32 mouse cellular contexts compared by ENCODE assay signal in genomic region chr14:23809124-23809523, GRCm38 (mm10).
DNase-seq lines count a peak whose midpoint lies in the region; ATAC-seq and TF ChIP-seq lines count a peak whose summit lies in the region.
"Had no signal": no experiment of that assay in that cellular context is flagged by ENCODE, and none has a peak within 500 bp of the region (broad histone marks: within the 10 kb centered on the region; RNA-seq: fewer than 3 reads in every experiment).

No protein-coding gene starts in this region.

- H3K27me3 ChIP-seq in forebrain, embryonic 13.5 days = no peaks in the 10 kb centered on the region
- H3K27me3 ChIP-seq in forebrain, postnatal 0 days (ENCODE audit: insufficient read depth, low read length) = no peaks in the 10 kb centered on the region
- no peaks in the 10 kb centered on the region for H3K27me3 ChIP-seq in hindbrain, embryonic 14.5 days (ENCODE audit: control insufficient read depth, insufficient read depth, low read length)
- H3K27me3 ChIP-seq in hindbrain, embryonic 12.5 days = no peaks in the 10 kb centered on the region
- H3K27me3 ChIP-seq: CH12.LX; embryonic facial prominence, embryonic 13.5 days; forebrain, embryonic 15.5 days; Patski had no signal

- no peak overlapping the region for H3K4me2 ChIP-seq in forebrain, embryonic 13.5 days
- no peak overlapping the region for H3K4me2 ChIP-seq in forebrain, postnatal 0 days (ENCODE audit: low read depth)
- no peak overlapping the region for H3K4me2 ChIP-seq in hindbrain, embryonic 14.5 days (replicated peaks)
- H3K4me2 ChIP-seq in hindbrain, embryonic 12.5 days (replicated peaks) = no peak overlapping the region
- H3K4me2 ChIP-seq: embryonic facial prominence, embryonic 13.5 days; forebrain, embryonic 15.5 days; heart, embryonic 13.5 days had no signal

- no peaks in the 10 kb centered on the region for H3K36me3 ChIP-seq in forebrain, embryonic 13.5 days (ENCODE audit: poor library complexity, severe bottlenecking)
- H3K36me3 ChIP-seq in forebrain, postnatal 0 days (ENCODE audit: insufficient read depth) = no peaks in the 10 kb centered on the region
- no peaks in the 10 kb centered on the region for H3K36me3 ChIP-seq in hindbrain, embryonic 14.5 days (replicated peaks; ENCODE audit: control insufficient read depth, insufficient read depth)
- H3K36me3 ChIP-seq in hindbrain, embryonic 12.5 days = no peaks in the 10 kb centered on the region
- H3K36me3 ChIP-seq: embryonic facial prominence, embryonic 10.5 days; embryonic facial prominence, embryonic 13.5 days; forebrain, embryonic 15.5 days; G1E; heart, embryonic 10.5 days; heart, embryonic 13.5 days had no signal

- 63% methylated on average over 1 of the region's 1 CpGs for WGBS in forebrain, embryonic 13.5 days
- 25% methylated on average over 1 of the region's 1 CpGs for WGBS in forebrain, postnatal 0 days
- 52% methylated on average over 1 of the region's 1 CpGs for WGBS in hindbrain, embryonic 14.5 days
- WGBS in hindbrain, embryonic 12.5 days = 53% methylated on average over 1 of the region's 1 CpGs

- no peaks in the 10 kb centered on the region for H3K9me3 ChIP-seq in forebrain, embryonic 13.5 days (replicated peaks)
- H3K9me3 ChIP-seq in forebrain, postnatal 0 days (ENCODE audit: low read length) = no peaks in the 10 kb centered on the region
- H3K9me3 ChIP-seq in hindbrain, embryonic 14.5 days (ENCODE audit: control insufficient read depth, low read length) = no peaks in the 10 kb centered on the region
- H3K9me3 ChIP-seq in hindbrain, embryonic 12.5 days (replicated peaks) = no peaks in the 10 kb centered on the region
- H3K9me3 ChIP-seq: embryonic facial prominence, embryonic 10.5 days; embryonic facial prominence, embryonic 13.5 days; forebrain, embryonic 15.5 days; G1E; heart, embryonic 10.5 days; heart, embryonic 13.5 days had no signal

- no peak overlapping the region for H3K9ac ChIP-seq in forebrain, embryonic 13.5 days
- no peak overlapping the region for H3K9ac ChIP-seq in forebrain, postnatal 0 days
- no peak overlapping the region for H3K9ac ChIP-seq in hindbrain, embryonic 14.5 days
- H3K9ac ChIP-seq in hindbrain, embryonic 12.5 days = no peak overlapping the region
- H3K9ac ChIP-seq: embryonic facial prominence, embryonic 13.5 days; forebrain, embryonic 15.5 days; heart, embryonic 13.5 days had no signal

- H3K4me3 ChIP-seq in forebrain, embryonic 13.5 days = no peak overlapping the region
- H3K4me3 ChIP-seq in forebrain, postnatal 0 days (ENCODE audit: low read depth, low read length) = no peak overlapping the region
- H3K4me3 ChIP-seq in hindbrain, embryonic 14.5 days (replicated peaks; ENCODE audit: low read length) = no peak overlapping the region
- no peak overlapping the region for H3K4me3 ChIP-seq in hindbrain, embryonic 12.5 days
- H3K4me3 ChIP-seq in cortical plate, adult 2 months (ENCODE audit: insufficient read depth, low read length) = no peak overlapping the region
- H3K4me3 ChIP-seq: embryonic facial prominence, embryonic 10.5 days; embryonic facial prominence, embryonic 13.5 days; erythroblast, embryonic 14.5 days; forebrain, embryonic 15.5 days; heart, adult 2 months; heart, embryonic 10.5 days; heart, embryonic 13.5 days had no signal

- H3K27ac ChIP-seq in forebrain, embryonic 13.5 days = no peak overlapping the region
- H3K27ac ChIP-seq in forebrain, postnatal 0 days (ENCODE audit: low read depth, low read length) = no peak overlapping the region
- peak overlapping the region; percentile 3; the same call in 1 of the 2 replicates for H3K27ac ChIP-seq in hindbrain, embryonic 14.5 days
- no peak overlapping the region for H3K27ac ChIP-seq in hindbrain, embryonic 12.5 days
- H3K27ac ChIP-seq in cortical plate, adult 2 months (ENCODE audit: insufficient read depth, low read length) = 0 out of 2 replicates have a peak overlapping the region, but pooled peaks have one; percentile 4
- H3K27ac ChIP-seq: embryonic facial prominence, embryonic 10.5 days; embryonic facial prominence, embryonic 13.5 days; forebrain, embryonic 15.5 days; heart, adult 2 months; heart, embryonic 10.5 days; heart, embryonic 13.5 days; hindbrain, postnatal 0 days had no signal

- ATAC-seq in forebrain, embryonic 13.5 days = 0 out of 2 replicates have a peak, but pooled peaks have one; percentile 24
- no peak for ATAC-seq in forebrain, postnatal 0 days
- ATAC-seq in hindbrain, embryonic 14.5 days (ENCODE audit: low FRiP score) = peak; percentile 68; the same call in 1 of the 2 replicates
- no peak for ATAC-seq in hindbrain, embryonic 12.5 days (ENCODE audit: low FRiP score)
- ATAC-seq: forebrain, embryonic 15.5 days; hindbrain, postnatal 0 days; inflammation-experienced regulatory T-cells, adult 6 months; intestine, embryonic 16.5 days; Patski had no signal

- TF ChIP-seq CTCF in forebrain, postnatal 0 days (IDR thresholded peaks at IDR 0.05; ENCODE audit: low read depth) = no peak
- no peak for TF ChIP-seq CTCF in cortical plate, adult 2 months (IDR thresholded peaks at IDR 0.05; ENCODE audit: extremely low read depth, insufficient read depth, low read length)

- 0 out of 2 replicates have a peak, but pooled peaks cover 6% of the 10 kb centered on the region for H3K4me1 ChIP-seq in forebrain, embryonic 13.5 days
- no peaks in the 10 kb centered on the region for H3K4me1 ChIP-seq in forebrain, postnatal 0 days (ENCODE audit: insufficient read depth)
- H3K4me1 ChIP-seq in hindbrain, embryonic 14.5 days (replicated peaks; ENCODE audit: control insufficient read depth, insufficient read depth, low read length) = peaks cover 11% of the 10 kb centered on the region; the same call in 1 of the 2 replicates
- peaks cover 4% of the 10 kb centered on the region; the same call in 1 of the 2 replicates for H3K4me1 ChIP-seq in hindbrain, embryonic 12.5 days
- H3K4me1 ChIP-seq in cortical plate, adult 2 months (ENCODE audit: control insufficient read depth, insufficient read depth, low read length) = peaks cover 12% of the 10 kb centered on the region
- H3K4me1 ChIP-seq: forebrain, embryonic 15.5 days; heart, embryonic 10.5 days; heart, embryonic 13.5 days had no signal

- no peak for TF ChIP-seq POLR2A in cortical plate, adult 2 months (IDR thresholded peaks at IDR 0.05; ENCODE audit: extremely low read depth, insufficient read depth, low read length)

- no peak for DNase-seq in forebrain, postnatal 0 days
- no peak for DNase-seq in hindbrain, embryonic 14.5 days (ENCODE audit: low spot score)
- DNase-seq in brain, adult 2 months (ENCODE audit: low read depth, low spot score) = peak; percentile 42
- no peak for DNase-seq in kidney, adult 11 months
- DNase-seq: adrenal gland, postnatal 10 days; adrenal gland, postnatal 36 days; B cell, adult 2 months; cerebellum, adult 18-20 months; cerebellum, adult 9-10 months; cerebellum, postnatal 25 days; embryo, embryonic 11 days; gastrocnemius, postnatal 10 days; gastrocnemius, postnatal 36 days; heart, adult 2 months; heart, postnatal 14 days; heart, postnatal 4 days; kidney, adult 2 months had no signal

Comparison
In these comparisons a context has a peak if more than half of its experiments do, and no peak if none do; other contexts are left out.
1. ATAC-seq: peak in forebrain, embryonic 13.5 days (single experiment) and hindbrain, embryonic 14.5 days (single experiment); none in forebrain, postnatal 0 days (single experiment) and hindbrain, embryonic 12.5 days (single experiment).
2. H3K27ac ChIP-seq: peak in hindbrain, embryonic 14.5 days (single experiment) and cortical plate, adult 2 months (single experiment); none in forebrain, embryonic 13.5 days (single experiment), forebrain, postnatal 0 days (single experiment) and hindbrain, embryonic 12.5 days (single experiment).